Mouse (Mus musculus): ENCODE results near the gene Prrg2. TPM values are rescaled to one million over a fixed set of nuclear protein-coding genes. Genes with fewer than 3 reads are reported as not detected.
"Not testable (repeated sequence)": the region's sequence is repeated elsewhere in the genome, so short reads cannot be mapped to it uniquely, and the experiment has no call there.

Prrg2 gene
- 12.0 and 13.4 TPM in 2 replicates for polyA plus RNA-seq (2014; fragmentation: Nextera tagmentation; extraction: Ambion mirVana)

- WGBS, result under 1% methylated on average over 31 of the region's 31 CpGs
- H3K9me3 ChIP-seq (replicated peaks; ENCODE audit: control insufficient read depth, low read length), result no peaks in the 10 kb centered on the region
- DNase-seq (ENCODE audit: low spot score), result peak; percentile 99
Observed at GRCm38 (mm10) chr7:45062239-45062835, at the start of gene Prrg2, which contains the start of gene Nosip. TSS of gene Prrg2 (minus strand) at chr7:45062677. TSS of gene Nosip (plus strand) at chr7:45062429.

DNA sequence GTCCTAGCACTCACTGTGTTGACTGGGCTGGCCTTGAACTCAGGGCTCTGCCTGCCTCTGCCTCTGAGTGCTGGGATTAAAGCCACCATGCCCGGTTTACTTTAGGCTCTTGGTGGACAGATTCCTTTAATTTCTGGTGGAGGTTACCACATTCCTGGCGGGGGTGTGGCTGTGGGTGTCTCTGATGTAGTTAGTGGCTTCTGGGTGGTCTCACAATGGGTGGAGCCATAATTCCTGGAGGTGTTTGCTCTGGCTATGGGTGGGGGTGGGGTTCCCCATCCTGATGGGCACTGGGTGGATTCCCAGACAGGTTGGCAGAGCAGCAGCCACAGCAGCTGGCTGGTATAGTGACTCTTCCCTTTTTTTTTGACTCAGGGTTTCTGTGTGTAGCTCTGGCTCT lies 49.5 kb upstream of the Prrg2 start:
- no peak overlapping the region for H3K4me3 ChIP-seq (ENCODE audit: low read depth, low read length)

More at GRCm38 (mm10) chr7:45062239-45062835, at the start of gene Prrg2, which contains the start of gene Nosip:
- Histone ChIP-seq H3K4me2 (ENCODE audit: low read length) (peak within 1 kb of the TSS; percentile 61), H3K9ac (ENCODE audit: low read length) (peak within 1 kb of the TSS; percentile 60), H3K27ac (ENCODE audit: low read depth, low read length) (peak within 1 kb of the TSS; percentile 76), H3K27me3 (replicated peaks; ENCODE audit: control insufficient read depth, insufficient read depth, low read length) (no peaks in the 10 kb centered on the region), H3K4me1 (ENCODE audit: control insufficient read depth, insufficient read depth, low read length) (peaks cover 11% of the 10 kb centered on the region), H3K36me3 (ENCODE audit: control insufficient read depth, insufficient read depth, low read length) (no peaks in the 10 kb centered on the region), H3K4me3 (ENCODE audit: low read depth, low read length) (peak within 1 kb of the TSS; percentile 49)
- peak; percentile 93 for ATAC-seq

DNA sequence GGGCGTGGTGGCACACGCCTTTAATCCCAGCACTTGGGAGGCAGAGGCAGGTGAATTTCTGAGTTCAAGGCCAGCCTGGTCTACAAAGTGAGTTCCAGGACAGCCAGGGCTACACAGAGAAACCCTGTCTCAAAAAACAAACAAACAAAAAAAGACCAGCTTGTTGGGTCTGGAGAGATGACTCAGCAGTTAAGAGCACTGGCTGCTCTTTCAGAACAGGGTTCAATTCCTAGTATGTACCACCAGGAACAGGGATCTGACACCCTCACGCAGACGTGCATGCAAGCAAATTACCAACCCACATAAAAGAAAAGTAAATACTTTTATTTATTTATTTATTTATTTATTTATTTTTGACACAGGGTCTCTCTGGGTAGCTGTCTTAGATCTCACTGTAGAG lies 47.6 kb upstream of the Prrg2 start:
- not testable (repeated sequence) for H3K9me3 ChIP-seq (replicated peaks; ENCODE audit: control insufficient read depth, low read length); H3K4me1 ChIP-seq (ENCODE audit: control insufficient read depth, insufficient read depth, low read length); H3K4me3 ChIP-seq (ENCODE audit: low read depth, low read length); H3K4me2 ChIP-seq (ENCODE audit: low read length); H3K9ac ChIP-seq (ENCODE audit: low read length); DNase-seq (ENCODE audit: low spot score); H3K36me3 ChIP-seq (ENCODE audit: control insufficient read depth, insufficient read depth, low read length); H3K27ac ChIP-seq (ENCODE audit: low read depth, low read length); ATAC-seq; H3K27me3 ChIP-seq (replicated peaks; ENCODE audit: control insufficient read depth, insufficient read depth, low read length)
- WGBS, result 93% methylated on average over 4 of the region's 4 CpGs

More for the DNA sequence above, 49.5 kb upstream of the Prrg2 start:
- ATAC-seq, result no peak
- Histone ChIP-seq H3K9ac (ENCODE audit: low read length) (no peak overlapping the region), H3K4me2 (ENCODE audit: low read length) (no peak overlapping the region), H3K27me3 (replicated peaks; ENCODE audit: control insufficient read depth, insufficient read depth, low read length) (no peaks in the 10 kb centered on the region), H3K4me1 (ENCODE audit: control insufficient read depth, insufficient read depth, low read length) (no peaks in the 10 kb centered on the region), H3K36me3 (ENCODE audit: control insufficient read depth, insufficient read depth, low read length) (no peaks in the 10 kb centered on the region), H3K27ac (ENCODE audit: low read depth, low read length) (no peak overlapping the region), H3K9me3 (replicated peaks; ENCODE audit: control insufficient read depth, low read length) (no peaks in the 10 kb centered on the region)
- no peak for DNase-seq (ENCODE audit: low spot score)
- whole genome bisulfite sequencing, result 60% methylated on average over 2 of the region's 2 CpGs

DNA sequence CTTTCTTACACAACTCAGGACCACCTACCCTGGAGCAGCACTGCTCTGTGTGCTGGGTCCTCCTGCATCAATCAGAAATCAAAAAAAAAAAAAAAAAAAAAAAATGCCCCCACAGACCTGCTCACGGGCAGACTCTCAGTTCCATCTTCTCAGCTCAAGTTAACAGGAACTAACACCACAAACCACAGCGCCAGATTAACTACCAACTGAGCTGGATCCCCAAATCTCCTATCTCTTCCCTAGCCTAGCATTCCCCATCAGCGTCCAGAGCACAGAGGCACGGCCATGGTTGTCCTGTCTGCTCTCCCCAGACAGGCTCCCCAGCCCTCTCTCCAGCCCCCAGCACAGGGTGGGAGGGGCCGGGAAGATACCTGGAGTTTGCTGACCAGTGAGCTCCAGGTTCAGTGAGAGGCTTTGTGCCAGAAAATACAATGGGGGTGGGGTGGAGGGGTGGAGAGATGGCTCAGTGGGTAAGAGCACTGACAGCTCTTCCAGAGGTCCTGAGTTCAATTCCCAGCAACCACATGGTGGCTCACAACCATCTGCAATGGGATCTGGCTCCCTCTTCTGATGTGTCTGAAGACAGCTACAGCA lies 44.7 kb upstream of the Prrg2 start:
- WGBS, result 52% methylated on average over 5 of the region's 5 CpGs
- Histone ChIP-seq H3K9ac (ENCODE audit: low read length) (no peak overlapping the region), H3K4me1 (ENCODE audit: control insufficient read depth, insufficient read depth, low read length) (no peaks in the 10 kb centered on the region), H3K36me3 (ENCODE audit: control insufficient read depth, insufficient read depth, low read length) (no peaks in the 10 kb centered on the region), H3K27me3 (replicated peaks; ENCODE audit: control insufficient read depth, insufficient read depth, low read length) (no peaks in the 10 kb centered on the region), H3K4me3 (ENCODE audit: low read depth, low read length) (no peak overlapping the region), H3K9me3 (replicated peaks; ENCODE audit: control insufficient read depth, low read length) (no peaks in the 10 kb centered on the region), H3K4me2 (ENCODE audit: low read length) (no peak overlapping the region), H3K27ac (ENCODE audit: low read depth, low read length) (no peak overlapping the region)
- ATAC-seq (no peak), DNase-seq (ENCODE audit: low spot score) (no peak)

GRCm38 (mm10) chr7:45106441-45106840 lies 44.0 kb upstream of the Prrg2 start:
- Histone ChIP-seq H3K4me3 (ENCODE audit: low read depth, low read length) (no peak overlapping the region), H3K36me3 (ENCODE audit: control insufficient read depth, insufficient read depth, low read length) (no peaks in the 10 kb centered on the region), H3K9me3 (replicated peaks; ENCODE audit: control insufficient read depth, low read length) (no peaks in the 10 kb centered on the region), H3K9ac (ENCODE audit: low read length) (no peak overlapping the region), H3K27ac (ENCODE audit: low read depth, low read length) (no peak overlapping the region), H3K4me2 (ENCODE audit: low read length) (no peak overlapping the region), H3K27me3 (replicated peaks; ENCODE audit: control insufficient read depth, insufficient read depth, low read length) (no peaks in the 10 kb centered on the region), H3K4me1 (ENCODE audit: control insufficient read depth, insufficient read depth, low read length) (no peaks in the 10 kb centered on the region)
- WGBS, result 28% methylated on average over 6 of the region's 6 CpGs
- DNase-seq (ENCODE audit: low spot score) (no peak), ATAC-seq (no peak)

- WGBS, result 81% methylated on average over 8 of the region's 8 CpGs
- no peak overlapping the region for H3K4me2 ChIP-seq (ENCODE audit: low read length)
- DNase-seq (ENCODE audit: low spot score) (no peak), ATAC-seq (no peak)
- no peaks in the 10 kb centered on the region for H3K4me1 ChIP-seq (ENCODE audit: control insufficient read depth, insufficient read depth, low read length)
- H3K27me3 ChIP-seq (replicated peaks; ENCODE audit: control insufficient read depth, insufficient read depth, low read length), result no peaks in the 10 kb centered on the region
- H3K4me3 ChIP-seq (ENCODE audit: low read depth, low read length), result no peak overlapping the region
- no peaks in the 10 kb centered on the region for H3K9me3 ChIP-seq (replicated peaks; ENCODE audit: control insufficient read depth, low read length)
- H3K27ac ChIP-seq (ENCODE audit: low read depth, low read length), result no peak overlapping the region
- H3K36me3 ChIP-seq (ENCODE audit: control insufficient read depth, insufficient read depth, low read length), result no peaks in the 10 kb centered on the region
- no peak overlapping the region for H3K9ac ChIP-seq (ENCODE audit: low read length)
Observed at GRCm38 (mm10) chr7:45105491-45105890, 43.0 kb upstream of the Prrg2 start.

DNA sequence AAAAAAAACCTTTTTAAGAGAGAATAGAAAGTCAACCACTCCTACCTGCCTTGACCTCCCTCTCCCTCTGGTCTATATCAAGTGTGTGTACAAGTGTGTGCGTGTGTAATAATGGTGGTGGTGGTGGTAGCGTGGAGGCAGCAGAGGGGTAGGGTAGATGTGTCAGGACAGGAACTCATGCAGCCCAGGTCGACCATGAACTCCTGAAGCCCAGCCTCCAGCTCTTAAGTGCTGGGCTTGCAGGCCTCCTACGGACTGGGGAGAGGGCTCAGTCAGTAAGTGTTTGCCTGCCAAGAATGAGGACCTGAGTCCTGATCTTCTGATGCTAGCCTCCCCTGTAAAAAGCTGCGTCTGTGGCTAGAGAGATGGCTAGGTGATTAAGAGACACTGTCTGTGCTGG lies 42.5 kb upstream of the Prrg2 start:
- DNase-seq (ENCODE audit: low spot score) (no peak), ATAC-seq (no peak)
- H3K4me3 ChIP-seq (ENCODE audit: low read depth, low read length), result no peak overlapping the region
- no peaks in the 10 kb centered on the region for H3K36me3 ChIP-seq (ENCODE audit: control insufficient read depth, insufficient read depth, low read length)
- no peaks in the 10 kb centered on the region for H3K27me3 ChIP-seq (replicated peaks; ENCODE audit: control insufficient read depth, insufficient read depth, low read length)
- no peak overlapping the region for H3K27ac ChIP-seq (ENCODE audit: low read depth, low read length)
- no peaks in the 10 kb centered on the region for H3K9me3 ChIP-seq (replicated peaks; ENCODE audit: control insufficient read depth, low read length)
- WGBS, result 84% methylated on average over 5 of the region's 5 CpGs
- no peaks in the 10 kb centered on the region for H3K4me1 ChIP-seq (ENCODE audit: control insufficient read depth, insufficient read depth, low read length)
- no peak overlapping the region for H3K4me2 ChIP-seq (ENCODE audit: low read length)
- H3K9ac ChIP-seq (ENCODE audit: low read length), result no peak overlapping the region

DNA sequence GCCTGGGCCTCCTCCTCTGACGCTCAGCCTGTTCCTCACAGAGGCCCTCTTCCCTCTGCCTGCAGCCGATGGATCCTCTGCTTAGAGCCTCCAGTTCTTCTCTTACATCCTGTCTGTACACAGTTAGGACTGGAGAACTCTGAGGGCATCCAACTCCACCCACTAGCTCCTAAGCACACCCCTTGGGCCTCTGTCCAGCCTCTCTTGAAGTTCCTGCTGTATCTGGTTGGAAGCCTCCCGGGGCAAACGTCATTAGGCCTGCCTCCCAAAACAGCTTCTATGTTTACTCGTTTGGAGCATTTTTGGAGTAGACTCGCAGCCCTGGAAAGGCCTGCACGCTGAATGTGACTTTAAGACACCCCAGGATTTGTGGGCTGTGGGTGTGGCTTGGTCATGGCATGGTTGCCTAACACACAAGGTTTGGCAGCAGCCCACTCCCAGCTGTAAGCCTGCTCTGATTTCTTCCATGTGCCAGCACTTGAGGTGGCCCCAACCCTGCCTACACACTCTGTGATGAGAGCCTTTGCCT lies 41.2 kb upstream of the Prrg2 start, which contains the start of gene Fcgrt:
TSS of gene Fcgrt (minus strand) at position 200 of the 529 bp plus-strand sequence.
- H3K4me2 ChIP-seq (ENCODE audit: low read length), result no peak within 1 kb of the TSS

More for the DNA sequence above, 41.2 kb upstream of the Prrg2 start, which contains the start of gene Fcgrt:
- Histone ChIP-seq H3K27ac (ENCODE audit: low read depth, low read length) (no peak within 1 kb of the TSS), H3K9me3 (replicated peaks; ENCODE audit: control insufficient read depth, low read length) (no peaks in the 10 kb centered on the region), H3K4me1 (ENCODE audit: control insufficient read depth, insufficient read depth, low read length) (no peaks in the 10 kb centered on the region), H3K27me3 (replicated peaks; ENCODE audit: control insufficient read depth, insufficient read depth, low read length) (no peaks in the 10 kb centered on the region), H3K4me3 (ENCODE audit: low read depth, low read length) (no peak within 1 kb of the TSS), H3K9ac (ENCODE audit: low read length) (no peak within 1 kb of the TSS), H3K36me3 (ENCODE audit: control insufficient read depth, insufficient read depth, low read length) (no peaks in the 10 kb centered on the region)
- DNase-seq (ENCODE audit: low spot score) (no peak), ATAC-seq (no peak)
- 79% methylated on average over 7 of the region's 7 CpGs for WGBS
